Mouse (Mus musculus) liver, embryonic 15.5 days (tissue): ENCODE measurements around the gene Acot7. TPM values are rescaled to one million over a fixed set of nuclear protein-coding genes. Genes with fewer than 3 reads are reported as not detected.

Source experiments
- ATAC-seq: fragments of 200-750 bp; cut with Nextera tagmentation; 2 replicates; pipeline ENCODE4 v1.8.0; 2017; ENCODE audit warnings: moderate number of reproducible peaks, mild to moderate bottlenecking, moderate library complexity; ENCODE audit not compliant: insufficient read depth
- H3K27ac ChIP-seq: fragments of 300-500 bp; sonication (generic); replicated peaks from 2 replicates; pipeline ENCODE4 v1.5.1; 2015; ENCODE audit warnings: mild to moderate bottlenecking, inconsistent platforms
- H3K27me3 ChIP-seq: fragments of 300-500 bp; sonication (generic); 2 replicates; pipeline ENCODE4 v1.6.1; 2015; ENCODE audit warnings: mild to moderate bottlenecking, inconsistent platforms
- H3K36me3 ChIP-seq: fragments of 300-500 bp; sonication (generic); replicated peaks from 2 replicates; pipeline ENCODE4 v1.6.1; 2015; ENCODE audit warnings: moderate library complexity, mild to moderate bottlenecking, inconsistent platforms
- H3K4me1 ChIP-seq: fragments of 300-500 bp; sonication (generic); replicated peaks from 2 replicates; pipeline ENCODE4 v1.6.1; 2015; ENCODE audit warnings: inconsistent platforms
- H3K4me2 ChIP-seq: fragments of 300-500 bp; sonication (generic); 2 replicates; pipeline ENCODE4 v1.6.1; 2015; ENCODE audit warnings: moderate library complexity, mild to moderate bottlenecking, inconsistent platforms
- H3K4me3 ChIP-seq: fragments of 300-500 bp; sonication (generic); replicated peaks from 2 replicates; pipeline ENCODE4 v1.5.1; 2015; ENCODE audit warnings: mild to moderate bottlenecking, inconsistent platforms
- H3K9ac ChIP-seq: fragments of 300-500 bp; sonication (generic); 2 replicates; pipeline ENCODE4 v1.6.1; 2015; ENCODE audit warnings: moderate library complexity, mild to moderate bottlenecking, inconsistent platforms
- H3K9me3 ChIP-seq: fragments of 300-500 bp; sonication (generic); replicated peaks from 2 replicates; pipeline ENCODE4 v1.6.1; 2016; ENCODE audit warnings: inconsistent platforms
- whole genome bisulfite sequencing: fragments of 180-500 bp; shearing (Covaris S2); methylation state at CpG from one replicate; pipeline ENCODE4 v1.1.7; 2015; ENCODE audit warnings: mixed read lengths; ENCODE audit not compliant: insufficient replicate concordance; 5-methylcytosine and 5-hydroxymethylcytosine counted together
- polyA plus RNA-seq: library from polyadenylated mRNA; unstranded; fragments of >200 nt; fragmentation: Nextera tagmentation; extraction: Ambion mirVana; gene quantifications from 2 replicates; pipeline ENCODE4 v1.2.1, GENCODE M21; 2015

Acot7 gene
- polyA plus RNA-seq, 1 experiment from 2014 or later = 14.0 TPM

- H3K27ac ChIP-seq = no peak overlapping the region
- no peaks in the 10 kb centered on the region for H3K36me3 ChIP-seq
- H3K27me3 ChIP-seq = peaks cover 12% of the 10 kb centered on the region
- no peaks in the 10 kb centered on the region for H3K9me3 ChIP-seq
- peaks cover 41% of the 10 kb centered on the region for H3K4me1 ChIP-seq
- no peak overlapping the region for H3K9ac ChIP-seq
- H3K4me3 ChIP-seq = no peak overlapping the region
- WGBS = 65% methylated on average over 7 of the region's 7 CpGs
- ATAC-seq = no peak
- H3K4me2 ChIP-seq = no peak overlapping the region
Measured at GRCm38 (mm10) chr4:152184353-152185035, 6.6 kb downstream of the Acot7 start.

- peaks cover 6% of the 10 kb centered on the region; the same call in 1 of the 2 replicates for H3K27me3 ChIP-seq
- H3K36me3 ChIP-seq = no peaks in the 10 kb centered on the region
- no peak overlapping the region for H3K9ac ChIP-seq
- H3K27ac ChIP-seq = peak overlapping the region; percentile 62; the same call in 1 of the 2 replicates
- 5% methylated on average over 3 of the region's 3 CpGs for WGBS
- ATAC-seq = peak; percentile 59
- peaks cover 44% of the 10 kb centered on the region for H3K4me1 ChIP-seq
- no peaks in the 10 kb centered on the region for H3K9me3 ChIP-seq
- H3K4me3 ChIP-seq = no peak overlapping the region
- H3K4me2 ChIP-seq = peak overlapping the region; percentile 40
Measured at GRCm38 (mm10) chr4:152185137-152185509, 7.2 kb downstream of the Acot7 start.

- Histone ChIP-seq H3K36me3 (no peaks in the 10 kb centered on the region), H3K27ac (peak overlapping the region; percentile 62), H3K4me1 (peaks cover 44% of the 10 kb centered on the region), H3K4me3 (no peak overlapping the region), H3K27me3 (0 out of 2 replicates have a peak, but pooled peaks cover under 1% of the 10 kb centered on the region), H3K4me2 (peak overlapping the region; percentile 40), H3K9ac (no peak overlapping the region), H3K9me3 (no peaks in the 10 kb centered on the region)
- ATAC-seq = peak; percentile 24; the same call in 1 of the 2 replicates
- WGBS = 5% methylated on average over 19 of the region's 19 CpGs
Measured at GRCm38 (mm10) chr4:152185510-152186204, 7.7 kb downstream of the Acot7 start.

DNA sequence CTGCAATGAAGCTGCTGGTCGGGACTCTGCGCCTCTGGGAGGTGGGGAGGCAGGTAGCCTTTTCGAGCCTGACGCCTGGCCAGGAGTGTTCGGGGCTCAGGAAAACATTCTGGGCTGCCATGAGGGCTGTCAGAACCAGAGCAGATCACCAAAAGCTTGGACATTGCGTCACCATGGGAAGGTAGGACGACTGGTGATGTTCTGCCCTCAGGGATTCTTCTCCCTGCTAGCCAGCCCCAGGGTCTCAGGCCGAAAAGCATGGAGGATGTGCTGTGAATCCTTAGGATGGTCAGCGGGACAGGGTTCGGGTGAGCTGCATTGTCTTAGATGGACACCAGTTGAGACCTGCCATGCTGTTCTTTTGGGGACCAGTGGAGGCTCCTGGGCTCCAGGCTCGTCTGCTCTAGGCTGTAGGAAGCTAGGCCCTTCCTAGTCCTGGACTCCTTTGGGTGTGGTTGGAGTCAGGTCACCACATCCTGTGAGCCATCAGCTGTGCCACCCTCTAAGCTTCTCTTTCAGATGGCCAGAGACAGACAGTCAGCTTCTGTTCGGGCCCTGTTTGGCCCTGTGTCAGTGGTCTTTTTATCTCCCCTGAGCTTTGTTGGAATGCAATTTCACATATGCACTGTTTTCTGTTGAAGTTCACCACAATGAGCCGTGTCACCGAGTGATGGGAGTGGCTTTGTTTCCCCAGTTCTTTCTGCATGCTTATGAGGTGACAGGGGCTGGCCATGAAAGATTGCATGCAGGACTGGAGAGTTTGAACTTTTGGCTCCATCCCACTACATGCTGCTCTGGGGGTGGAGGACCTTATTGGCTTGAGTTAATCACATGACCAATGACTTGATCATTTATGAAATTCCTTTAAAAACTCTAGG lies 8.5 kb downstream of the Acot7 start:
- Histone ChIP-seq H3K9ac (no peak overlapping the region), H3K27ac (peak overlapping the region; percentile 62), H3K27me3 (no peaks in the 10 kb centered on the region), H3K36me3 (no peaks in the 10 kb centered on the region), H3K4me3 (no peak overlapping the region), H3K9me3 (no peaks in the 10 kb centered on the region), H3K4me1 (peaks cover 52% of the 10 kb centered on the region), H3K4me2 (peak overlapping the region; percentile 40)
- ATAC-seq = no peak
- 26% methylated on average over 14 of the region's 14 CpGs for WGBS

DNA sequence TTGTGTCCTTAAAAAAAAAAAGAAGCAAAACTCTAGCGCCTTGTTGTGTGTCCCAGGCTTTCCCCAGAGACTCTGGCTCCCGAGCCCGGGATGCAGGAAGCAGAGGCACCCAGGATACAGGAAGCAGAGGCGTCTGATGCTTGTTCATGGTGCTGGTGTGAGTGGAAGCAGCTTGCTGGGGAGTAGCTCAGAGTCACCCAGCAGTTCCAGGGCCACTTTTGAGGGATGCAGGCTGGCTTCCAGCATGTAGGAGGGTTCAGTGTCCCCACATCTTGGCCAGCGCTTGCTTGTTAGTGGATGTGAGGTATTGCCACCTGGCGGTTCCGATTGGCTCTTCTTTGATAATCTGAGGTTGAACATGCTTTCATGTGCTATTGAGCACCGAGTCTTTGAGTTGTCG lies 9.2 kb downstream of the Acot7 start:
- Histone ChIP-seq H3K9ac (no peak overlapping the region), H3K27me3 (no peaks in the 10 kb centered on the region), H3K4me1 (peaks cover 53% of the 10 kb centered on the region), H3K4me2 (0 out of 2 replicates have a peak overlapping the region, but pooled peaks have one; percentile 6), H3K27ac (no peak overlapping the region), H3K36me3 (no peaks in the 10 kb centered on the region), H3K4me3 (no peak overlapping the region), H3K9me3 (no peaks in the 10 kb centered on the region)
- ATAC-seq = no peak
- WGBS = 70% methylated on average over 9 of the region's 9 CpGs

DNA sequence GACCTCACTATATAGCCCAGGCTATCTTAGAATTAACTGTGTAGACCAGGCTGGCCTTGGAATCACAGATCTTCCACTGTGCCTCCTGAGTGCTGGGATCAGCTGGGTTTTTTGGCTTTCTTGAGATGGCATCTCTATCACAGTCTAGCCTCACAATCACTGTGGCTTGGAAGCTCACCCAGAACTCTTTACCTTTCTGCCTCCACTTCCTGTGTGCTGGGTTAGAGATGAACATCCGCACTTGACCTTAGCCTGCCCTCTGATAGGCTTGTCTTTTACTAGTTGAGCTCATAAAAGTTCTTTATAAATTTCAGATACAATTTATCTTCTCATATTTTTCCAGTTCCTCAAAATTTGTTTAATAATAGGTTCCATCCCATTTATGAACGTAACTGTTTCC lies 10.7 kb downstream of the Acot7 start:
- Histone ChIP-seq H3K27ac (no peak overlapping the region), H3K4me2 (no peak overlapping the region), H3K9me3 (no peaks in the 10 kb centered on the region), H3K27me3 (no peaks in the 10 kb centered on the region), H3K4me3 (no peak overlapping the region), H3K36me3 (no peaks in the 10 kb centered on the region), H3K9ac (no peak overlapping the region), H3K4me1 (peaks cover 53% of the 10 kb centered on the region)
- ATAC-seq = no peak
- WGBS = 81% methylated on average over 2 of the region's 2 CpGs

DNA sequence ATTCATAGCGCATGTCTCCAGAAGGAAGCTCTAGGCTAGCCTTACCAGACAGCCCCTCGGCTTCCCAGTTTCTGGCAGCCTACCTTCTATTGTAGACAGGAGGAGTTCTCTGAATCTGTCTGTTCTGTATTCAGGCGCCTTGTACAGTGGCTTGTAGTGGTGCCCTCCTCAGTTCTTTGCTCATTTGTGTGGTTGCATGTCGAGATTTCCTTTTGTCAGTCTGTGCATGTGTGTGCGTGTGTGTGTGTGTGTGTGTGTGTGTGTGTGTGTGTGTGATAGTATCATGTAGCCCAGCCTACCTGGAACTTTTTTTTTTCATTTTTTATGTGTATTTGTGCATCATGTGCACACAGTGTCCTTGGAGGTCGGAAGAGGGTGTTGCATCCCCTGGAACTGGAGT lies 11.1 kb downstream of the Acot7 start:
- H3K4me3 ChIP-seq = no peak overlapping the region
- WGBS = 56% methylated on average over 6 of the region's 6 CpGs
- H3K27ac ChIP-seq = no peak overlapping the region
- H3K4me2 ChIP-seq = no peak overlapping the region
- H3K27me3 ChIP-seq = no peaks in the 10 kb centered on the region
- ATAC-seq = no peak
- no peaks in the 10 kb centered on the region for H3K9me3 ChIP-seq
- H3K4me1 ChIP-seq = peaks cover 53% of the 10 kb centered on the region
- no peaks in the 10 kb centered on the region for H3K36me3 ChIP-seq
- H3K9ac ChIP-seq = no peak overlapping the region

DNA sequence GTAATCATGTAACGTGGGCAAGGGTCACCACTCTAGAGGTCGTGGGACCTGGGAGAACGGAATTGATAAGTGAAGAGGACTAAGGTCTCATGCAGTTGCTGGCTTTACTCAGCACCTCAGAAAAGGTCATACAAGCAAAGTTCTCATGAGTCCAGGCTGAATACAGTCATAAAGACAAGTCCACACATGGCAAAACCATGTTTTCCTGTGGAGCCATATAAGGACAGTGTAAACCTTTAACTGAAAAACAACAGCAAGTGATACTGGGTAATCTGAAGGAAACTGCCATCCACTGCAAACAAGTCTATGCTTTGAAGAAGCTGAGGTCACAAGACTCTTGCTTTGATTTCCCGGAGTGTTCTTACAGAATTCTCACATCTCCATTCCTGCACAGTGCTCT lies 11.8 kb downstream of the Acot7 start:
- WGBS = 58% methylated on average over 4 of the region's 4 CpGs
- Histone ChIP-seq H3K9ac (no peak overlapping the region), H3K36me3 (no peaks in the 10 kb centered on the region), H3K4me1 (peaks cover 55% of the 10 kb centered on the region), H3K4me2 (no peak overlapping the region), H3K27ac (no peak overlapping the region), H3K4me3 (no peak overlapping the region), H3K9me3 (no peaks in the 10 kb centered on the region), H3K27me3 (no peaks in the 10 kb centered on the region)
- ATAC-seq = no peak

DNA sequence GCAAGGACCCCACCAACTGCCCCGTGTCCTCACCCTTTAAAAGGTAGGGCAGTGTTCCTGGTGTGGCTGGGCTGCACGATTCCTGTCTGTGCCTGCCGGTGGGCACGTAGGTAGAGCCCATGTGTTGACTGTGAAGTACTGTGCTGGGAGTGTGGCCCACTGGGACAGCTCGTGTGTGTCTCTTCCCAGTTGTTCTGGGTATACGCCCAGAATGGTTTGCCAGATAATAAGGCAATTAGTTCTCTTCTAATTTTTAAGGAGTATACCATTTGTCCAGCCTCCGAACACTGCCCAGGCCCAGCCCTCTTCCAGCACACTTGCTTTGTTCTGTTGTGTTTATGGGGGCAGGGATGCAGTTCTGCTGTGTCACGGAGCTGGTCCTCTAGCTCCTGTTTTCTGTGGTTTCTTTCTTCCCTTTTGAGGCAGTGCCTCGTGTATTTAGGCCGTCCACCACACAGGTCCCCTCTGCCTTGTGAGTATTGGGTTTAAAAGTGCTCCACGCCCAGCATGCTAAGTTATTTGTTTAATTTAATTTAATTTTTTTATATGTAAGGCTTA lies 12.2 kb downstream of the Acot7 start:
- WGBS = 28% methylated on average over 11 of the region's 11 CpGs
- H3K4me1 ChIP-seq = peaks cover 55% of the 10 kb centered on the region
- H3K4me3 ChIP-seq = no peak overlapping the region
- no peak overlapping the region for H3K4me2 ChIP-seq
- H3K27me3 ChIP-seq = no peaks in the 10 kb centered on the region
- no peaks in the 10 kb centered on the region for H3K9me3 ChIP-seq
- 0 out of 2 replicates have a peak overlapping the region, but pooled peaks have one; percentile 1 for H3K27ac ChIP-seq
- no peak for ATAC-seq
- H3K9ac ChIP-seq = no peak overlapping the region
- no peaks in the 10 kb centered on the region for H3K36me3 ChIP-seq

- no peaks in the 10 kb centered on the region for H3K36me3 ChIP-seq
- 21% methylated on average over 5 of the region's 5 CpGs for WGBS
- no peaks in the 10 kb centered on the region for H3K9me3 ChIP-seq
- H3K27ac ChIP-seq = 0 out of 2 replicates have a peak overlapping the region, but pooled peaks have one; percentile 1
- H3K4me2 ChIP-seq = 0 out of 2 replicates have a peak overlapping the region, but pooled peaks have one; percentile 8
- no peaks in the 10 kb centered on the region for H3K27me3 ChIP-seq
- no peak for ATAC-seq
- H3K4me3 ChIP-seq = no peak overlapping the region
- no peak overlapping the region for H3K9ac ChIP-seq
- H3K4me1 ChIP-seq = peaks cover 51% of the 10 kb centered on the region
Measured at GRCm38 (mm10) chr4:152190701-152191100, 12.8 kb downstream of the Acot7 start.
